Mouse (Mus musculus): ENCODE data around the gene Tkfc.

Gene Tkfc

GRCm38 (mm10) chr19:10605293-10605900 lies at the start of gene Tkfc, which contains the start of gene Ddb1:
Gene Tkfc, minus strand, starts transcription at chr19:10605654.
Gene Ddb1, plus strand, starts transcription at chr19:10605327.
- DNase-seq (ENCODE audit: low spot score), result peak; percentile 98

DNA sequence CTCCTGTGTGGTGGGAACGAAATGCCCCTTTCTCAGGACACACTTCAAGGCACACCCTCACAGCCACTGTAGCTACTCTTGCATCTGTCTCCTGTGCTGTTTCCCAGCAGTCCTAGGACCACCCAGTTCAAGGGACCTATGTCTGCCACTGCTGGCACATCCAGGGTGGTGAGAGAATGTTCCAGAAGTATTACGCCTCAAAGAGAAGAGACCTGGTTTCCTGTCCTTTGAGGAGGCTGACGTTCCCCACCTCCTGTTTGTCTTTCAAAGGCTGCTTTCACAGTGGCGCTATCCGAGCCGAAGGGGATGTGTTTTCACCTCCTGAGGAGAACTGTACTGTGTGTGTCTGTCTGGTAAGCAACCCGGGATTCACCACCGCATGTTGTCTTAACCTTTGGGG lies 42.7 kb upstream of the Tkfc start:
- DNase-seq (ENCODE audit: low spot score), result peak; percentile 68

DNA sequence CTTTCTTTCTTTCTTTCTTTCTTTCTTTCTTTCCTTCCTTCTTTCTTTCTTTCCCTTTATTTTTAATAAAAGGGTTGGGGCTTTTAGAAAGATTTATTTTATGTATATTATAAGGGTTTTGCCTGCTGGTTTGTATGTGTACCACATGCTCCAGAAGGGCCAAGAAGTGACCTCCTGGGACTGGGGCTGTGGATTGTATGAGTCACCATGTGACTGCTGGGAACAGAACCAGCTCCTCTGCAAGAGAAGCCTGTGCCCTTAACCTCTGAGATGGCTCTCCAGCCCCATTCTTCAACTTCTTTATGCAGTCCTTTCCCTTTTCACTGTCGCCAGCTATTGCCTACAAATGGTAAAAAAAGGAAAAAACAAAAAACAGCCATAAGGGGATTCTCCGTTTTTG lies 40.2 kb upstream of the Tkfc start:
- no peak for DNase-seq (ENCODE audit: low spot score)

DNA sequence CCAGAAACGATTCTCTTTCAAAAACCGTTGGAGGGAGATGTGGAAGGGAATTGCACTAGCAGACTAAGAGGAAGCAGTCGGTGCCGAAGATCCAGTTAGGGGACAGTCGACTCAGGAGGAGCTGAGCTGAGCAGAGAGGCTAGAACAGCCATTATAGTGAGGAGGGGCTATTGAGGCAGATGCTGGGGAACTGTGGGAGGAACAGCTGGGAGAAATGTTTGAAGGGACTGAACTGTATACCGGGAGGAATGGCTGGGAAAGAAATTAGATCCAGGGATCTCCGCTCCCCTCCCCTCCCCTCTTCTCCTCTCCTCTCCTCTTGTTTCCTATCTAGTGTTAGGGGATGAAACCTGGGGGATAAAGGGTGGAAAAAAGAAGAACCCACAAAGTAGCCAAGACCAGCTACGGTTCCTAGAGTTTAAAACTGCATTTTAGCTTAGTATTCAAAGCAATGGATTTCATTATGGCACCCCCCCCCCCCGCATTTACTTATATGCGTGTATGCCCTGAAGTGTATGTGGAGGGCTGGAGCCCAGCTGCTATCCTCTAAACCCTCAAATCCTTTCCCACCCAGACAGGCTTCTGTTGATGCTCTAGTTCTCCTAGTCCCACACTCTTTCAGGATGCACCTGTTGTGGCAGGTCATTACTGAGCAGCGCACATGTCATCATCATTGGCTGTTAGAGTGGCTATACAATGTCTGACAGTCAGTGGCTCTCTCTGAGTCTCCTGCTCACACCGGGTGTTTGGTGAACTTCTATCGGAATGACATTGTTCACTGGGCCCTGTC lies 35.3 kb upstream of the Tkfc start:
- DNase-seq (ENCODE audit: low spot score), result no peak

DNA sequence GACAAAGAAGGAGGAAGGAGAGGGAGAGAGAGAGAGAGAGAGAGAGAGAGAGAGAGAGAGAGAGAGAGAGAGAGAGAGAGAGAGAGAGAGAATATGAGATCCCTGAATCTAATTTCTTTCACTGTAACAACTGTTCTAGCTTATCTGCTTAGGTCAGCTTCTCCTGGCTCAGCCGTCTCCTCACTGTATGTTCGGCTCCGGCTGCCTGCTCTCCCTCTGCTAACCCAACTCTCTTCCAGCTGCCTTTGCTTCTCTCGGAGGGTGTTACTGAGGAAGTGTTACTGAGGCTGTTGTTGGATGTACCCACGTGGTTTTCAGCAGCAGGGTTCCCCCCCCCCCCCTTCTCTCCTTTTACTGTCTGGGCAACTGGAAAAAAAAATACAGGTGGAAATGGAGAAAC lies 34.6 kb upstream of the Tkfc start:
- no peak for DNase-seq (ENCODE audit: low spot score)

GRCm38 (mm10) chr19:10637840-10638239 lies 32.4 kb upstream of the Tkfc start:
- no peak for DNase-seq (ENCODE audit: low spot score)

DNA sequence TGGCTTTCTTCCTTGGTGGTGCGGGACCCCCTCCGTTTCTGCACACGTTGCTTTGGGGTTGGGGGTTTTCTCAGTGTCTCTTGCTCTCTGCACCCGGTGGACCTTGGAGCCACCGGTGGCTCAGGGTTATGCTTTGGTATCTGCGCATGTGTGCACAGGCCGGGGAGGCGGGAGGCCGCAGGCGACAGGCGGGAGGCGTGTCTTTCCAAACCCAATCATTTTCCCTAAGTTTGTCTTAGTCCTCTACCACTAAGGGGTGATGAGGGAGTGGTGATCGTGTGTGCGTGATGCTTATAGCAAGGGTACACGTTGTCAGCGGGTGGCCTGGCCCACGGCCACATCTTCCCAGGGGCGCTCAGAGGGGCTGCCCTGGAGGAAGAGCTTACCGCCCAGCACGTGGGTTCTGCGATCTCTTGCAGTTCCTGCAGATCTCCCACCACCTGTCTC lies 29.4 kb upstream of the Tkfc start:
- DNase-seq (ENCODE audit: low spot score), result no peak

DNA sequence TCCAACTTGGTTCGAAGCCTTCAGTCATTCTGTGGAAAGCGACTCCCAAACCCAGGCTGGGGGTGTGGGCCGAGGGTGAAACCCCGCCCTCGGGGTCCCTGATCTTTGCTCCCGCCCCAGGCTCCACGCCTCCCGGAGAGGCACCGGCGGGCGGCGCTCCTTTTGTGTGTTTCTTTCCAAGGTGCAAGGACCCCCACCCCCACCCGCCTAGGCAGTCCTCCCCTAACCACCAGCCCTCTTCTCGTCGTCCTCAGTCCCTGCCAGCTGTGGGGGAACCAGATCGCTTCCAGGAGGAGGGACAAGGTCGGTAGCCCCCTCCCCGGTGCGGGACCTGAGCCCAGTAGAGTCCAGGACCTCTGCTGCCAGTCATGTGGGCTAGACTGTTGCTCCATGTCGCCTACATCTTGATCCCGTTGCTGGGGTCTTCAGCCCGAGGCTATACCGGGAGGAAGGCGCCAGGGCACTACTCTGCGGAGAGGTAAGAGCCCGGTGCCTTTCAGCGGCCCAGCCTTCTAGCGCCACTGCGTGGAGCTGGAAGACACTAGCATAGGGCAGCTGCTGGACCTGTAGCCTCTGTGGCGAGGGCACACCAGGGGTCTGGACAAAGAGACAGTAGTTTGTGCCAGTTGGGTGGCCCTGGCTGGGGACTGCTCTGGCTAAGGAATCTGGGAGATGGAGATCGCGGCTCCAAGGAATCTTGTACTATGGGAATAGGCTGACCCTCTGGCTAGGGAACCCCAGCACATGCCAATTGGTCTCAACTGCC lies 28.8 kb upstream of the Tkfc start, which contains the start of gene Vwce:
TSS of gene Vwce (plus strand) at position 108 of the 766 bp plus-strand sequence.
- DNase-seq (ENCODE audit: low spot score), result peak; percentile 21

DNA sequence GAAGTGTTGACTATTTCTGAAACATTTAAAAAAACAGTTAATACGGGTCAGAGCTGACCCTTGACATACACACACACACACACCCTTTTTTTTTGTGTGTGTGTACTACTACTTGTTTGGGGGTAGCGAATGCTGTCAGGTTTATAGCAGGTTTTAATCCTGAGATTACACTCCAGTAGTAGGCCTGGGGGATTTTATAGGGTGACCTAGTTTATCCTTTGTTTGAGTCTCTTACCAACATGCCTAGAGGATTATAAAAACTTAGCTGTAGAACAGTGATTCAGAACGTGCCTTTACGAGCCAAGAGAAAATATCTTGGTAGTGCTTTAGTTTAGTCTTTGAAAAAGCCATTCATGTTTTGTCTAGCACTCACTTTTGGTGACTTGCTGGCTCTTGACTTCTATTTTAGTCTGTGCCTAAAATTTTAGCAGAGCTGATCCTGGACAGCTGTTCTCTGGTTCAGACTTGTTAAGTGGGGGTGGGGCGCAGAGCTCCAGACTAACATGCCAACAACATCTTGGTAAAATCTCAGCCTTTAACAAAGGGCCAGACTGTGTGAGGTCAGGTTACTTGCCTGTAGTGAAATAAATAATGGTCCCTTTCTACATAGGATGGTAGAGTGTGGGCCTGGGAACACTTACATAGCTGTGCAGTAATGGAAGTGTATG lies 3.3 kb upstream of the Tkfc start:
- no peak for DNase-seq (ENCODE audit: low spot score)

DNA sequence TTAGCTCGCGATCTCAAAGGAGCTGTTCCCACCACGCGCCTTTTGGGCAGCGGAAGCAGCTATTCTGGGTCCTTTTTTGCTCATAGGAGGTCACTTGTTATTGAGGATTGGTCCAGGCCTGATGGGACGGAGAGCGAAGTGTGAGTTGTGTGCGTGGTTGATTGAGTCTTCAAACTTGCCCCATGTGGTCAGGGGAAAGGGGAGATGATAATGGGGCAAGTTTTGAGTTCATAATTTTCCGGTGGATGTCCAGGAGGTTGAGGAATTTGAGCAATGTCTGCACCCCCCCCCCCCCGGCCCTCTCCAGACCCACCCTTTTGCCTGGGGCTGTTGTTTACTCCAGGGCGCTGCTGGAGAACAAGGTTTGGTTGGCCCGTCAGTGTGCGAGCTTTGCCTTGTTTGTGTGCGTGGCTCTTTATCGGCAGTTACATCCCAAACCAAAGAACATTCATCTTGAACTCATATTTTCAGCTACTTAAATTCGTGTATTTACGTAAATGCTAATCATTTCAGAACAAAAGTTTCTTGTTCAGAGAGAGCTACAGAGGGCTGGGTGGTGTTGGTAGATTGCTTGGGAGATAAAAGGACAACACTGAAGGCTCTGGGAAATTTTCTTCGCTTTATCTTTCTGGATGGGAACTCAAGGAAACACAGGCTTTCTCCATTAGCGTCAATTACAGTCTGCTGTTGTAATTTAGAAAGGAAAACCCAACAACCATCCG lies 608 bp upstream of the Tkfc start:
- no peak for DNase-seq (ENCODE audit: low spot score)

DNA sequence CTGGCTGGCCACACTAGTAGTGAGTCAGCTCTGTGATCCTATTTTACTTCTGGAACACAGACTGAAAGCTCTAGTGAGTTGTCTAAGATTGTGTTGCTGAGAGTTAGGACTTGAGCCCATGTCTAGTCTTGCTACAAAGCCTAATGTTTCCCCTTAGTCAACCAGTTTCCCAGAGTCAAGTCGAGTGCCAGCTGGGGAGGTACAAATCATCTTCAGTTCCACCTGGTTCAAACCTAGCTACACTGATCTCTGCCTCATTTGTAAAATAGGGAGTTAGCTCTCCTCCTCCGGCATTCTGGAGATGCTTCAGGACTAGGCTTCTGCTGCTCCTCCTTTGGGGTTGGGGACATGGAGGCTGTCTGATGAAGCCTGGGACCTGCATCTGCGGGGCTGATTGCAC lies 920 bp downstream of the Tkfc start:
- DNase-seq (ENCODE audit: low spot score), result no peak

DNA sequence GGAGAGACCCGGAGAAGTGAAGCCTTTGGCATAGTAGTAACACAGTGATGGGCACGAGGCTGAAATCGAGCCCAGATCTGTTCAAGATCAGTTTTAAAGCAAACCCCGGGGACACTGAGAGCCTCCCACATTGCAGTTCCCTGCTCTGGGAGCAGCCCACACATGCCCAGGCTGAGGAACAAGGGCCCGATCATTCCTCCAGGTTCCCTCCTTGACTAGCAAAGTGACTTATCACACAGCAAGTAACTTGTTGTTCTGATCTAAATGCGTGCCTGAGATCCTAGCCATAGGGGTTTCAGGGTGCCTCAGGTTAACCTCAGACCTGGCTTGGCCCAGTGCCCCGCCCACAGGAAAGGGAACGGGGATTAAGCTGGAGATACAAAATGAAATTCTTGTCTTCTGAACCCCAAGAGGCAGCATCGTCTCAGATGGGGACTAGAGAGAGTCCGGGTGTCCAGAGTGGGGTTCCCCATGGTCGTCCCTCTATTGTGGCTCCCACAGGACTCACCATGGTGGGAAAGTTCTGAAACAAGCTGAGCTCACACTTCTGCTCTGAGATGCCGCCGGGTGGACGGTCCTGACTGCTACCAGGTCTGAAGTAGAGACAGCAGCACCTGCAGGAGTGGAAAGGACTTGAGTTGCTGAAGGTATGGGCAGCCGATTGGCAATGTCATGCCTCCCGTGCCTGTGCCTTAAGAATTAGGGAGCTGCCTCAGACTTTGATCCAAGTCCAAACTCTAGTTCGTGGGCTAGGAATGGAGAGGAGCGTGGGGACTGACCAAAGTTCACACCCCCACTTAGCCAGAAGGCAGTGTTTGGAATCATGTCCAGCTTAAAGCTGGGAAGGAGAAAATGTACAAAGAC lies 1.6 kb downstream of the Tkfc start:
- no peak for DNase-seq (ENCODE audit: low spot score)

DNA sequence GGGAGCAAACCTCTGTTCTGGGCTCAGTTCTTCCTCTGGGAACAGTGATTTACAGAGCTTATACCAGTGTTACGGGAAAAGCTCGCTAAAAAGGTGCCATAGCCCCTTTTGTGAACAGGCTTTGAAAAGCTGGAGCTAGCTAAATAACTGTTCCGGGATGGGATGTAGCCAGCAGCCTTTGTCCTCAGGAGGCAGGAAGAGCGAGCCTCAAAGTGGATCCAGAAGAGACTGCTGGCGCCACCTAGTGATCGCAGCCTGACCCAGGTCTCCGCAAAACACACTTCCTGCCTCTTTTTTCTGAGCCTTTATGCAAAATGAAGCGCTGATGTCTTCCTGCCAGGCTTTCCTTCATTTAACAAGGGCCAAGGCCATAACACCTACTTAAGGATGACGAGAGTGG lies 2.7 kb downstream of the Tkfc start:
- peak; percentile 84 for DNase-seq (ENCODE audit: low spot score)

DNA sequence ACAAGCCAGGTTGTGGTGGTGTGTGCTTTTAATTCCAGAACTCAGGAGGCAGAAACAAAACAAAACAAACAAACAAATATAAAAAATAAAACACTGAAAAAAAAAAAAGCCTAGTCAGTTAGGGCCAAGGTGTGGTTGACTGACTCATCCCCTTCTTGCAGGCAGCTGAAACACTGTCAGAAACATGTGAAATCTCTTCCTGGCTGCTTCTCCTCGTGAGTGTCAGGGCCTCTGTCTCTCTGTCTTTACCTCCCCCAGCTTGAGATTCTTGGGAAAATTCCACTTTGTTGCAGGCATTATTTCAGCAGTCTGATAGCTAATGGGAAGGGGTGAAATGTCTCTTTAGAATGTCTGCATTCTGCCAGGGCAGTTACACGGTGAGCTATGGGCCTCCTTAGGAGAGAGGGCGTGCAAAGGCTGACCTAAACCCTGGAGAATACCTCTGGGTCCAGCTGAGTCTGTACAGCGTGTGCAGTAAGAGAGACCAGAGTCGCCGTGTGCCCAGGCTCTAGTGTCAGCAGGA lies 3.1 kb downstream of the Tkfc start:
- no peak for DNase-seq (ENCODE audit: low spot score)

- DNase-seq (ENCODE audit: low spot score), result no peak
Observed at GRCm38 (mm10) chr19:10599648-10600047, 5.8 kb downstream of the Tkfc start.

- no peak for DNase-seq (ENCODE audit: low spot score)
Observed at GRCm38 (mm10) chr19:10598188-10598587, 7.3 kb downstream of the Tkfc start.

- DNase-seq (ENCODE audit: low spot score), result no peak
Observed at GRCm38 (mm10) chr19:10591659-10592377, 13.6 kb downstream of the Tkfc start.

DNA sequence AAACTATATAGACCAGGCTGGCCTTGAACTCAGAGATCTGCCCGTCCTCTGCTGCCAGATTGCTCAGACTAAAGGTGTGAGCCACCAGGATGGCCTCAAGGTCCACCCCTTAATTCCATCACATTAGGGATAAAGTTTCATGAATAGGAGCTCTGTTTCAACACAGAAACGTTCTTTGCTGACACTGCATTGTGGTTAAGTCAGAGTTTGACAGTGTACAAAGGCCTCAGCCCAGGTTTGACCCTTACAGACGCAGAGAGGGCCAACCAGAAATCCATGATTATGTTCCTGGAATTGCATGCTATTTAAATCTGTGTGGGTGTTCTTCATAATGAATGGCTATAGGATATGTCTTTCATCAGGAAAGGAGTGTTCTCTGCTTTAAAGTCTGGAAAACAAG lies 15.2 kb downstream of the Tkfc start:
- DNase-seq (ENCODE audit: low spot score), result no peak

GRCm38 (mm10) chr19:10589127-10589857 lies 16.2 kb downstream of the Tkfc start:
- DNase-seq (ENCODE audit: low spot score), result no peak
